Mouse (Mus musculus) ES-E14 (cell line): ENCODE results near the gene Polr1c.

Experiments
- CHD2 ChIP-seq: IDR thresholded peaks from 2 replicates; pipeline ENCODE4 v1.6.1; 2014; ENCODE audit warnings: mild to moderate bottlenecking, low read depth, low read length, inconsistent platforms
- HCFC1 ChIP-seq: IDR thresholded peaks from 2 replicates; pipeline ENCODE4 v1.6.1; 2012; ENCODE audit warnings: low read length, inconsistent platforms, borderline replicate concordance; ENCODE audit not compliant: insufficient read depth
- MAFK ChIP-seq: IDR thresholded peaks from 2 replicates; pipeline ENCODE4 v1.6.1; 2014; ENCODE audit warnings: mild to moderate bottlenecking, low read depth, low read length, inconsistent platforms; ENCODE audit not compliant: insufficient read depth
- ZC3H11A ChIP-seq: IDR thresholded peaks from 2 replicates; pipeline ENCODE4 v1.6.1; 2012; ENCODE audit warnings: low read depth, mild to moderate bottlenecking, inconsistent platforms, low read length, borderline replicate concordance
- ZNF384 ChIP-seq: IDR thresholded peaks from 2 replicates; pipeline ENCODE4 v1.6.1; 2012; ENCODE audit warnings: low read depth, low read length, inconsistent platforms

- TF ChIP-seq ZC3H11A, result no peak
- TF ChIP-seq MAFK, result no peak
- TF ChIP-seq ZNF384, result no peak
- no peak for TF ChIP-seq HCFC1
- no peak for TF ChIP-seq CHD2
Observed at GRCm38 (mm10) chr17:46268026-46268720, 20.3 kb upstream of the Polr1c start.
